Mouse (Mus musculus) liver, embryonic 11.5 days (tissue): ENCODE data around the gene Sgcg. TPM values are rescaled to one million over a fixed set of nuclear protein-coding genes. Genes with fewer than 3 reads are reported as not detected.

Experiments
- ATAC-seq: fragments of 200-750 bp; cut with Nextera tagmentation; replicated peaks from 2 replicates; pipeline ENCODE4 v1.8.0; 2017; ENCODE audit warnings: moderate number of reproducible peaks, mild to moderate bottlenecking, moderate TSS enrichment, moderate library complexity; ENCODE audit not compliant: low FRiP score
- DNase-seq: peaks from one replicate; pipeline ENCODE4 v3.0.0-alpha.2; 2017; ENCODE audit warnings: low spot score
- H3K27ac ChIP-seq: fragments of 300-500 bp; sonication (generic); 2 replicates; pipeline ENCODE4 v1.5.1; 2014; ENCODE audit warnings: mild to moderate bottlenecking, low read depth, low read length, control low read depth
- H3K27me3 ChIP-seq: fragments of 300-500 bp; sonication (generic); replicated peaks from 2 replicates; pipeline ENCODE4 v1.6.1; 2014; ENCODE audit warnings: low read length, mixed read lengths; ENCODE audit not compliant: control insufficient read depth, insufficient read depth
- H3K36me3 ChIP-seq: fragments of 300-500 bp; sonication (generic); 2 replicates; pipeline ENCODE4 v1.6.1; 2014; ENCODE audit warnings: mild to moderate bottlenecking, low read length, moderate library complexity, mixed read lengths; ENCODE audit not compliant: control insufficient read depth, insufficient read depth
- H3K4me1 ChIP-seq: fragments of 300-500 bp; sonication (generic); replicated peaks from 2 replicates; pipeline ENCODE4 v1.6.1; 2014; ENCODE audit warnings: low read length, mixed read lengths; ENCODE audit not compliant: control insufficient read depth, insufficient read depth
- H3K4me2 ChIP-seq: fragments of 300-500 bp; sonication (generic); 2 replicates; pipeline ENCODE4 v1.6.1; 2014; ENCODE audit warnings: mild to moderate bottlenecking, control low read depth, moderate library complexity
- H3K4me3 ChIP-seq: fragments of 300-500 bp; sonication (generic); 2 replicates; pipeline ENCODE4 v1.5.1; 2014; ENCODE audit warnings: low read depth, low read length, control low read depth
- H3K9ac ChIP-seq: fragments of 300-500 bp; sonication (generic); 2 replicates; pipeline ENCODE4 v1.6.1; 2014; ENCODE audit warnings: low read depth, low read length, control low read depth
- H3K9me3 ChIP-seq: fragments of 300-500 bp; sonication (generic); 2 replicates; pipeline ENCODE4 v1.6.1; 2016; ENCODE audit warnings: low read length, inconsistent platforms, mixed read lengths; ENCODE audit not compliant: control insufficient read depth
- WGBS: fragments of 180-500 bp; shearing (Covaris S2); extraction: QIAGEN DNeasy Blood & Tissue Kit; methylation state at CpG from one replicate; pipeline ENCODE4 v1.1.7; 2014; 5-methylcytosine and 5-hydroxymethylcytosine counted together
- polyA plus RNA-seq: library from polyadenylated mRNA; unstranded; fragments of >200 nt; fragmentation: Nextera tagmentation; extraction: Ambion mirVana; gene quantifications from 2 replicates; pipeline ENCODE4 v1.2.1, GENCODE M21; 2014

The Sgcg gene
- polyA plus RNA-seq, 1 experiment from 2014 or later = 0.16 TPM

- ATAC-seq (no peak), DNase-seq (no peak)
- no peak overlapping the region for H3K27ac ChIP-seq
- WGBS = 38% methylated on average over 19 of the region's 19 CpGs
- peak overlapping the region; percentile 58 for H3K4me2 ChIP-seq
- H3K27me3 ChIP-seq = no peaks in the 10 kb centered on the region
- no peaks in the 10 kb centered on the region for H3K36me3 ChIP-seq
- H3K4me3 ChIP-seq = peak overlapping the region; percentile 25
- no peak overlapping the region for H3K9ac ChIP-seq
- H3K9me3 ChIP-seq = no peaks in the 10 kb centered on the region
- H3K4me1 ChIP-seq = 0 out of 2 replicates have a peak, but pooled peaks cover 4% of the 10 kb centered on the region
Observed at GRCm38 (mm10) chr14:61288606-61289286, 30.5 kb upstream of the Sgcg start.

DNA sequence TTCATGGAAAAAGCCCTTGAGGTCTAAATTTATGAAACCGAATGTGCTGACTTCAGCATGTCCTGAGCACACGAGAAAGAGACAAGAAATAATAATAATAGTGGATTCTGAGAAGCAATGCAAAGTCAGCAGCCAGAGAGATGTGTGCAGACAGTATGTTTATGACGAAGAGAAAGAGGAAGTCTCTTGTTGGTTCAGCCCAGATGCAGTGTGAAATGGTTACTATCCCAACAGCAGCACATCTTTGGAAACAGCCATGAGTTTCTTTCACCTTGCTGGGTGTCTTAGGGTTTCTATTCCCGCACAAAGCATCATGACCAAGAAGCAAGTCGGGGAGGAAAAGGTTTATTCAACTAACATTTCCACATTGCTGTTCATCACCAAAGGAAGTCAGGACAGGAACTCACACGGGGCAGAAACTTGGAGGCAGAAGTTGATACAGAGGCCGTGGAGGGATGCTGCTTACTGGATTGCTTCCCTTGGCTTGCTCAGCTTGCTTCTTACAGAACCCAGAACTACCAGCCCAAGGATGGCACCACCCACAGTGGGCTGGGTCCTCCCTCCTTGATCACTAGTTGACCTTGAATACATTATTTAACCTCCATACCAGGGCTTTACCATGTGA lies 20.5 kb upstream of the Sgcg start:
- DNase-seq = no peak
- H3K36me3 ChIP-seq = no peaks in the 10 kb centered on the region
- H3K27ac ChIP-seq = no peak overlapping the region
- H3K9ac ChIP-seq = no peak overlapping the region
- H3K27me3 ChIP-seq = peaks cover 28% of the 10 kb centered on the region
- H3K4me1 ChIP-seq = peaks cover 2% of the 10 kb centered on the region; the same call in 1 of the 2 replicates
- WGBS = 69% methylated on average over 7 of the region's 7 CpGs
- H3K4me2 ChIP-seq = no peak overlapping the region
- H3K4me3 ChIP-seq = no peak overlapping the region
- no peaks in the 10 kb centered on the region for H3K9me3 ChIP-seq
- no peak for ATAC-seq

DNA sequence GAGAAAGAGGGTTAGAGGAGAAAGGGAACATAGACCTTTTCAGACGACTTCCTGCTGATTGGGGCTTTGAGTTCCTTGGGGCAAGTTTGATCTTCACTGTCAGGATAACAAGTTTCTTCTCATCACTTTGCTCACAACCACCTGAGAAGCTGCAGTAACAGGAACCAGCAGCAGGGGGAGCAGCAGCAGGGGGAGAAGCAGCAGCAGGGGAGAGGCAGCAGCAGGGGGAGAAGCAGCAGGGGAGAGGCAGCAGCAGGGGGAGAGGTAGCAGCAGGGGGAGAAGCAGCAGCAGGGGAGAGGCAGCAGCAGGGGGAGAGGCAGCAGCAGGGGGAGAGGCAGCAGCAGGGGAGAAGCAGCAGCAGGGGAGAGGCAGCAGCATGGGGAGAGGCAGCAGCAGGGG lies 19.0 kb upstream of the Sgcg start:
- H3K36me3 ChIP-seq = no peaks in the 10 kb centered on the region
- H3K4me3 ChIP-seq = no peak overlapping the region
- DNase-seq (no peak), ATAC-seq (no peak)
- no peak overlapping the region for H3K9ac ChIP-seq
- H3K27me3 ChIP-seq = peaks cover 34% of the 10 kb centered on the region
- H3K4me2 ChIP-seq = no peak overlapping the region
- H3K27ac ChIP-seq = no peak overlapping the region
- H3K4me1 ChIP-seq = 0 out of 2 replicates have a peak, but pooled peaks cover 2% of the 10 kb centered on the region
- 13% methylated on average over 1 of the region's 1 CpGs for WGBS
- H3K9me3 ChIP-seq = no peaks in the 10 kb centered on the region

DNA sequence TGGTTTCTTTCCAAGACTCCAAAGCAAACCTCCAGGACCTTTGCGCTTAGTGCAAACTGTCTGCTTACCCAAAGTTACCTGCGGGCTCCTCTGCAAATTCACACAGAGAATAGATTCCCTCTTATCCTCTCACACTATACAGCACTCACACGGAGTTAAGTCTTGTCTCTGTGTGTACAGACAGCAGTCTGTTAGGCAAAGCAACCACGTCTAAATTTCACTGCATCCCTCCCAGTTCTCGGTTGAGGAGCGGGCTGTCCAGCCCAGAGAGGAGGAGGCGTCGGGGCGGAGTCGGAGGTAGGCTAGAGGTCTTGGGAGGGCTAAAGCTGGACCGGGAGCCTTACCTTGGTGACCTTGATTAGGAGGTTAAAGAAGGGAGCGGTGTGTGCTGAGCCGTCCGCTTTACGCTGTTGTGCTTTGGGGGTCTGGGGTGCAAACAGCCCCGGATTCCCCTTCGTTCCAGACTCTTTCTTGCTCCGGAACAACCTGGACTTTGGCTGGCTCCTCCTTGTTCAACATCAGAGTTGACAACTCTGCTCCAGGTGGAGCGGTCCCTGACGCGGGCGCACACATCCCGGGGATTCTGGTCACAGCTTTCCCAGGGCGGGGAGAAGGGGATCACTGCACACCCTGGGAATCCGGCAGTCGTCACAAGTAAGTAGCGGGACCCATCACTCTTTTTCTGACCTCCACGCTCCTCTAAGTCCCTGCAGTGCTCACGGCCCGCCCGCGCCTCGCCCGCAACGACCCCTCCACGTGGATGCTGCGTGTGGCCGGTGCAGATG lies 16.3 kb upstream of the Sgcg start:
- H3K36me3 ChIP-seq = no peaks in the 10 kb centered on the region
- no peak overlapping the region for H3K9ac ChIP-seq
- peaks cover 42% of the 10 kb centered on the region for H3K27me3 ChIP-seq
- DNase-seq = no peak
- no peak overlapping the region for H3K27ac ChIP-seq
- 0 out of 2 replicates have a peak overlapping the region, but pooled peaks have one; percentile 21 for H3K4me3 ChIP-seq
- peak overlapping the region; percentile 52 for H3K4me2 ChIP-seq
- H3K9me3 ChIP-seq = no peaks in the 10 kb centered on the region
- 0 out of 2 replicates have a peak, but pooled peaks cover 2% of the 10 kb centered on the region for H3K4me1 ChIP-seq
- WGBS = 12% methylated on average over 38 of the region's 38 CpGs
- no peak for ATAC-seq

GRCm38 (mm10) chr14:61267908-61268475 lies 9.7 kb upstream of the Sgcg start:
- DNase-seq = no peak
- Histone ChIP-seq H3K9me3 (no peaks in the 10 kb centered on the region), H3K27ac (no peak overlapping the region), H3K9ac (no peak overlapping the region), H3K36me3 (no peaks in the 10 kb centered on the region), H3K4me3 (no peak overlapping the region), H3K4me1 (no peaks in the 10 kb centered on the region), H3K4me2 (no peak overlapping the region), H3K27me3 (peaks cover 14% of the 10 kb centered on the region)
- 68% methylated on average over 5 of the region's 5 CpGs for WGBS
- ATAC-seq = no peak

- DNase-seq = no peak
- ATAC-seq = no peak
- Histone ChIP-seq H3K4me3 (no peak overlapping the region), H3K9ac (no peak overlapping the region), H3K4me2 (no peak overlapping the region), H3K36me3 (no peaks in the 10 kb centered on the region), H3K9me3 (no peaks in the 10 kb centered on the region), H3K4me1 (no peaks in the 10 kb centered on the region), H3K27ac (no peak overlapping the region), H3K27me3 (no peaks in the 10 kb centered on the region)
- WGBS = 48% methylated on average over 3 of the region's 3 CpGs
Observed at GRCm38 (mm10) chr14:61259084-61259483, 794 bp upstream of the Sgcg start.

- Histone ChIP-seq H3K9ac (no peak overlapping the region), H3K4me1 (no peaks in the 10 kb centered on the region), H3K27ac (no peak overlapping the region), H3K36me3 (no peaks in the 10 kb centered on the region), H3K4me2 (no peak overlapping the region), H3K4me3 (no peak overlapping the region), H3K27me3 (no peaks in the 10 kb centered on the region), H3K9me3 (peaks cover 5% of the 10 kb centered on the region)
- no peak for DNase-seq
- no peak for ATAC-seq
- 82% methylated on average over 15 of the region's 15 CpGs for WGBS
Observed at GRCm38 (mm10) chr14:61252596-61253388, 5.5 kb downstream of the Sgcg start.

DNA sequence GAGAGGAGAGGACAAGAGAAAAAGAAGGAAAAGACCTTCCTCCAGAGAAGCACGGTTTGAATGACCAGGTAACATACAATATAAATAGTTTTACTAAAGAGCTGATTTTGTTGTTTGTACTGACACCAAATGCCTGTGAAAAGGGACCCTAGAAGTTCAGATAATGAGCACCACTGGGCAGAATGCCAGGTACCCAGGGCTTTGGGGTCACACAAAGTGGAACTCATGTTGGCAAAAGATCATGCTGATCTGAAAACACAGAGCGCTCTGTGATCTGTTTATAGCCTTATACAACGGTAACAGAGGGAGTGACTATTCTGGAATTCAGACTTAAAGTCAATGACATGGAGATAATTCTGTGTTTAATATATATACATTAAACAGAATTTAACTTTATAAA lies 11.8 kb downstream of the Sgcg start:
- Histone ChIP-seq H3K9ac (no peak overlapping the region), H3K4me1 (no peaks in the 10 kb centered on the region), H3K4me3 (no peak overlapping the region), H3K4me2 (no peak overlapping the region), H3K9me3 (peaks cover 8% of the 10 kb centered on the region), H3K27me3 (no peaks in the 10 kb centered on the region), H3K27ac (no peak overlapping the region), H3K36me3 (no peaks in the 10 kb centered on the region)
- ATAC-seq = no peak
- WGBS = 83% methylated on average over 3 of the region's 3 CpGs
- no peak for DNase-seq
